Mouse (Mus musculus) lung, postnatal 0 days (tissue): ENCODE data around the gene Rif1.

Experiments used
- CTCF ChIP-seq: IDR thresholded peaks from 2 replicates; pipeline ENCODE4 v1.5.1; 2016; ENCODE audit warnings: antibody characterized with exemption, mild to moderate bottlenecking
- EP300 ChIP-seq: IDR thresholded peaks from 2 replicates; pipeline ENCODE4 v1.6.1; 2016; ENCODE audit warnings: antibody characterized with exemption, mild to moderate bottlenecking, control low read depth

DNA sequence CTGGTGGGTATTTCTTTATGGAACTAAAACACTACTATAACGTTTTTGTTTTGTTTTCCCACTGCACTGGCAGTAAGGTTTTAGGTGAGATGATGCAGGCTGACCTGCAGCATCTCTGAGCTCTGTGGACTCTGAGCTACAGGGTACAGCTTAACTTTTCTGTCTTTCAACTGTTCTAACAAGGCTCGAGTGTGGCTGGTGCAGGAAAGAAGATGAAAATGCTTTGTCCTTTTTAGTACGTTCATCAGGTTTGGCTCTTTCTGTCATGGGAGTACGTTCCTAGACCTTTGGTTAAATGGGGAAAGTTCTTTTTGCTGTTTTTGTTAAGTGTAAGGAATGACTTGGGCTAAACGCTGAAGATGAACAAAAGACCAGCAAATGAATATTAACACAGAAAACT is 34.1 kb upstream of the Rif1 start:
- TF ChIP-seq CTCF (no peak), EP300 (no peak)
